Mouse (Mus musculus): Measurements from ENCODE around the gene Spry1. TPM values are rescaled to one million over a fixed set of nuclear protein-coding genes. Genes with fewer than 3 reads are reported as not detected.

Spry1 gene
- polyA plus RNA-seq, 1 experiment from 2014 or later, result 20.9 TPM

- Histone ChIP-seq H3K36me3 (ENCODE audit: control insufficient read depth, insufficient read depth, low read length) (no peaks in the 10 kb centered on the region), H3K4me2 (ENCODE audit: low read depth, low read length, severe bottlenecking) (no peak overlapping the region), H3K27me3 (ENCODE audit: control insufficient read depth, insufficient read depth, low read length) (no peaks in the 10 kb centered on the region), H3K4me1 (replicated peaks; ENCODE audit: control insufficient read depth, insufficient read depth, low read length) (peaks cover 7% of the 10 kb centered on the region; the same call in 1 of the 2 replicates), H3K9ac (ENCODE audit: low read length) (no peak overlapping the region), H3K9me3 (ENCODE audit: control insufficient read depth, low read length) (peaks cover 14% of the 10 kb centered on the region), H3K27ac (ENCODE audit: low read depth, low read length) (0 out of 2 replicates have a peak overlapping the region, but pooled peaks have one; percentile 7), H3K4me3 (ENCODE audit: low read depth, low read length) (no peak overlapping the region)
- WGBS, result 32% methylated on average over 7 of the region's 7 CpGs
- DNase-seq (ENCODE audit: low spot score) (no peak), ATAC-seq (replicated peaks; ENCODE audit: low FRiP score) (no peak)
These were observed 28.0 kb downstream of the Spry1 start for GRCm38 (mm10) chr3:37667736-37668135.

DNA sequence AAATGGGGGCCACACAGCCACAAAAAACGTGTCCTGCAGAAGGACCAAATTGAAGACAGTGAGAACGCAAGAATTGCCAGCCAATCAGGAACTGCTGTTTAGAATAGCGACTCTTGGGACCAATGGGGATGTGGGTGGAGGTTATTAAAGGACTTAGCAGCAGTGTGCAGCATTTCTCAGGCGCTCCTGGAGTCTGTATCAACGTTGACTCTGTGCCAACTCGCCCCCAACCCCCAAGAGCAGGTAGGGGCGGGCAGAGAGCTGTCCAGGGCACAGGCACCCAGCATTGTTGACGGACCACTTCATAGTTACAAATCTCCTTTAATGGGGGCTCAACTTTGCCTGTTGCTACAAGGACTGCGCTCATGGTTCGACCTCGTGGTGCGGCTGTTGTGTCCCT lies 28.9 kb downstream of the Spry1 start:
- Histone ChIP-seq H3K4me1 (replicated peaks; ENCODE audit: control insufficient read depth, insufficient read depth, low read length) (peaks cover 14% of the 10 kb centered on the region; the same call in 1 of the 2 replicates), H3K27me3 (ENCODE audit: control insufficient read depth, insufficient read depth, low read length) (no peaks in the 10 kb centered on the region), H3K36me3 (ENCODE audit: control insufficient read depth, insufficient read depth, low read length) (no peaks in the 10 kb centered on the region), H3K27ac (ENCODE audit: low read depth, low read length) (no peak overlapping the region), H3K9ac (ENCODE audit: low read length) (no peak overlapping the region), H3K4me2 (ENCODE audit: low read depth, low read length, severe bottlenecking) (no peak overlapping the region), H3K9me3 (ENCODE audit: control insufficient read depth, low read length) (peaks cover 14% of the 10 kb centered on the region), H3K4me3 (ENCODE audit: low read depth, low read length) (no peak overlapping the region)
- DNase-seq (ENCODE audit: low spot score) (no peak), ATAC-seq (replicated peaks; ENCODE audit: low FRiP score) (no peak)
- WGBS, result 87% methylated on average over 12 of the region's 12 CpGs

DNA sequence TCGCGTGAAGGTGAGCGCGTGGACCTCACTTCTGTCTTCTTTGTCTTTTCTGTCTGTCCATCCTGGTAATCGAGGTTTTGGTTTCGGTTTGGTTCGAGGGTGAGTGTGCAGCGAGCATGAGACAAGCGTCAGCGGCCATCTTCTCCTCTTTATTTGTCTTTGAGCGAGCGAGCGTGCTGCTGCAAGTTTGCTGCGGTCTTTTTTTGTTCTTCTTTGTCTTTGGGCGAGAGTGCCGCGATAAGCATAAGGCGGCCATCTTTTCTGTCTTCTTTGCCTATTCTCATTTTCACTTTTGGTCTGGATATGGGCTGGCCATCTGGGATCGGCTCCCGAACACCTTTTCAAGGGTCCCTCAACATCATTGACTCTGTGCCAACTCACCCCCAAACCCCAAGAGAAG lies 29.4 kb downstream of the Spry1 start:
- ATAC-seq (replicated peaks; ENCODE audit: low FRiP score), result no peak
- H3K4me3 ChIP-seq (ENCODE audit: low read depth, low read length), result no peak overlapping the region
- no peak overlapping the region for H3K9ac ChIP-seq (ENCODE audit: low read length)
- no peak overlapping the region for H3K4me2 ChIP-seq (ENCODE audit: low read depth, low read length, severe bottlenecking)
- 95% methylated on average over 20 of the region's 20 CpGs for WGBS
- H3K36me3 ChIP-seq (ENCODE audit: control insufficient read depth, insufficient read depth, low read length), result no peaks in the 10 kb centered on the region
- no peak for DNase-seq (ENCODE audit: low spot score)
- H3K27me3 ChIP-seq (ENCODE audit: control insufficient read depth, insufficient read depth, low read length), result no peaks in the 10 kb centered on the region
- no peak overlapping the region for H3K27ac ChIP-seq (ENCODE audit: low read depth, low read length)
- peaks cover 17% of the 10 kb centered on the region; the same call in 1 of the 2 replicates for H3K4me1 ChIP-seq (replicated peaks; ENCODE audit: control insufficient read depth, insufficient read depth, low read length)
- peaks cover 14% of the 10 kb centered on the region for H3K9me3 ChIP-seq (ENCODE audit: control insufficient read depth, low read length)

- H3K27me3 ChIP-seq (ENCODE audit: control insufficient read depth, insufficient read depth, low read length), result no peaks in the 10 kb centered on the region
These were observed 32.7 kb downstream of the Spry1 start for GRCm38 (mm10) chr3:37672266-37673040.

GRCm38 (mm10) chr3:37673513-37674261 lies 33.9 kb downstream of the Spry1 start:
- ATAC-seq (replicated peaks; ENCODE audit: low FRiP score) (peak; percentile 69), DNase-seq (ENCODE audit: low spot score) (no peak)
- peaks cover 12% of the 10 kb centered on the region; the same call in 1 of the 2 replicates for H3K4me1 ChIP-seq (replicated peaks; ENCODE audit: control insufficient read depth, insufficient read depth, low read length)
- no peaks in the 10 kb centered on the region for H3K36me3 ChIP-seq (ENCODE audit: control insufficient read depth, insufficient read depth, low read length)
- H3K27me3 ChIP-seq (ENCODE audit: control insufficient read depth, insufficient read depth, low read length), result no peaks in the 10 kb centered on the region
- no peak overlapping the region for H3K27ac ChIP-seq (ENCODE audit: low read depth, low read length)
- no peak overlapping the region for H3K9ac ChIP-seq (ENCODE audit: low read length)
- WGBS, result 45% methylated on average over 13 of the region's 13 CpGs
- no peak overlapping the region for H3K4me3 ChIP-seq (ENCODE audit: low read depth, low read length)
- no peak overlapping the region for H3K4me2 ChIP-seq (ENCODE audit: low read depth, low read length, severe bottlenecking)
- peaks cover 10% of the 10 kb centered on the region for H3K9me3 ChIP-seq (ENCODE audit: control insufficient read depth, low read length)

More at GRCm38 (mm10) chr3:37672266-37673040, 32.7 kb downstream of the Spry1 start:
- Histone ChIP-seq H3K4me2 (ENCODE audit: low read depth, low read length, severe bottlenecking) (no peak overlapping the region), H3K4me3 (ENCODE audit: low read depth, low read length) (no peak overlapping the region), H3K36me3 (ENCODE audit: control insufficient read depth, insufficient read depth, low read length) (no peaks in the 10 kb centered on the region), H3K4me1 (replicated peaks; ENCODE audit: control insufficient read depth, insufficient read depth, low read length) (peaks cover 12% of the 10 kb centered on the region; the same call in 1 of the 2 replicates), H3K9me3 (ENCODE audit: control insufficient read depth, low read length) (peaks cover 14% of the 10 kb centered on the region), H3K9ac (ENCODE audit: low read length) (no peak overlapping the region), H3K27ac (ENCODE audit: low read depth, low read length) (no peak overlapping the region)
- DNase-seq (ENCODE audit: low spot score) (no peak), ATAC-seq (replicated peaks; ENCODE audit: low FRiP score) (no peak)
- 6% methylated on average over 15 of the region's 15 CpGs for WGBS

- Histone ChIP-seq H3K9me3 (ENCODE audit: control insufficient read depth, low read length) (no peaks in the 10 kb centered on the region), H3K27me3 (ENCODE audit: control insufficient read depth, insufficient read depth, low read length) (no peaks in the 10 kb centered on the region), H3K4me3 (ENCODE audit: low read depth, low read length) (no peak overlapping the region), H3K27ac (ENCODE audit: low read depth, low read length) (no peak overlapping the region), H3K4me2 (ENCODE audit: low read depth, low read length, severe bottlenecking) (no peak overlapping the region), H3K36me3 (ENCODE audit: control insufficient read depth, insufficient read depth, low read length) (no peaks in the 10 kb centered on the region), H3K9ac (ENCODE audit: low read length) (no peak overlapping the region), H3K4me1 (replicated peaks; ENCODE audit: control insufficient read depth, insufficient read depth, low read length) (peaks cover 12% of the 10 kb centered on the region; the same call in 1 of the 2 replicates)
- ATAC-seq (replicated peaks; ENCODE audit: low FRiP score), result no peak
- no peak for DNase-seq (ENCODE audit: low spot score)
- 86% methylated on average over 11 of the region's 11 CpGs for WGBS
These were observed 35.3 kb downstream of the Spry1 start for GRCm38 (mm10) chr3:37675056-37675525.

- Histone ChIP-seq H3K9ac (ENCODE audit: low read length) (no peak overlapping the region), H3K36me3 (ENCODE audit: control insufficient read depth, insufficient read depth, low read length) (no peaks in the 10 kb centered on the region), H3K27ac (ENCODE audit: low read depth, low read length) (no peak overlapping the region), H3K27me3 (ENCODE audit: control insufficient read depth, insufficient read depth, low read length) (no peaks in the 10 kb centered on the region), H3K9me3 (ENCODE audit: control insufficient read depth, low read length) (no peaks in the 10 kb centered on the region), H3K4me2 (ENCODE audit: low read depth, low read length, severe bottlenecking) (no peak overlapping the region), H3K4me1 (replicated peaks; ENCODE audit: control insufficient read depth, insufficient read depth, low read length) (peaks cover 12% of the 10 kb centered on the region; the same call in 1 of the 2 replicates), H3K4me3 (ENCODE audit: low read depth, low read length) (no peak overlapping the region)
- 81% methylated on average over 8 of the region's 8 CpGs for WGBS
- DNase-seq (ENCODE audit: low spot score) (no peak), ATAC-seq (replicated peaks; ENCODE audit: low FRiP score) (no peak)
These were observed 36.5 kb downstream of the Spry1 start for GRCm38 (mm10) chr3:37676291-37676690.

GRCm38 (mm10) chr3:37686219-37686618 lies 46.5 kb downstream of the Spry1 start:
- 39% methylated on average over 7 of the region's 7 CpGs for WGBS
- Histone ChIP-seq H3K4me2 (ENCODE audit: low read depth, low read length, severe bottlenecking) (no peak overlapping the region), H3K9ac (ENCODE audit: low read length) (no peak overlapping the region), H3K36me3 (ENCODE audit: control insufficient read depth, insufficient read depth, low read length) (no peaks in the 10 kb centered on the region), H3K4me1 (replicated peaks; ENCODE audit: control insufficient read depth, insufficient read depth, low read length) (peaks cover 2% of the 10 kb centered on the region; the same call in 1 of the 2 replicates), H3K9me3 (ENCODE audit: control insufficient read depth, low read length) (no peaks in the 10 kb centered on the region), H3K27me3 (ENCODE audit: control insufficient read depth, insufficient read depth, low read length) (no peaks in the 10 kb centered on the region), H3K4me3 (ENCODE audit: low read depth, low read length) (no peak overlapping the region), H3K27ac (ENCODE audit: low read depth, low read length) (no peak overlapping the region)
- no peak for ATAC-seq (replicated peaks; ENCODE audit: low FRiP score)
- DNase-seq (ENCODE audit: low spot score), result no peak

Data from forebrain, embryonic 11.5 days (tissue).